Mouse (Mus musculus): ENCODE results near the gene Ggt6. TPM values are rescaled to one million over a fixed set of nuclear protein-coding genes. Genes with fewer than 3 reads are reported as not detected.

Ggt6 gene
- polyA plus RNA-seq, 1 experiment = 7.0 TPM

DNA sequence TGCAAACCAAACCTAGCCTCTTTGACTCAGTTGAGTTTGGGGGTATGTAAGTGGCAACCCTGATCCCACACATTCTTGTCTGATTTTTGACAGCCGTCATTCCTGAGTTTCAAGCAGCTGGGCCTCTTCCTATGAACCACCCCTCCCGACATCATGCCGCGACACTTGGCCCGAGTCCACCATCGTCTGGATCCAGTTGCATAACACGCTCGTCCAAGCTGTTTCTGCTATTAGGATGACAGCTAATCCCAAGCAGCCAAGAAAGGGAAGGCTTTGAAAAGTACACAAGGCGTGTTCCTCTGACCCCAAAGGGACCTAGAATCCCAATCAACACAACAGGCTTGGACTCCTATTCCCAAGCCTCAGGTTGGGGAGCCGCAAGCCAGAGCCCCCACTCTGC, 38.3 kb upstream of the Ggt6 start:
- peaks cover 4% of the 10 kb centered on the region; the same call in 1 of the 2 replicates for H3K4me1 ChIP-seq (ENCODE audit: control insufficient read depth, insufficient read depth, low read length)
- WGBS = 36% methylated on average over 10 of the region's 10 CpGs
- DNase-seq = peak; percentile 66
- TF ChIP-seq CTCF (IDR thresholded peaks at IDR 0.05; ENCODE audit: insufficient read depth, low read length) (no peak), POLR2A (IDR thresholded peaks at IDR 0.05; ENCODE audit: borderline replicate concordance, extremely low read depth, low read depth, low read length) (no peak)
- no peak overlapping the region for H3K4me3 ChIP-seq (replicated peaks; ENCODE audit: extremely low read depth, low read depth, low read length)

GRCm38 (mm10) chr11:72397811-72398525, 37.4 kb upstream of the Ggt6 start:
- H3K4me1 ChIP-seq (ENCODE audit: control insufficient read depth, insufficient read depth, low read length) = peaks cover 4% of the 10 kb centered on the region; the same call in 1 of the 2 replicates
- no peak for DNase-seq
- no peak overlapping the region for H3K4me3 ChIP-seq (replicated peaks; ENCODE audit: extremely low read depth, low read depth, low read length)
- WGBS = 74% methylated on average over 8 of the region's 8 CpGs
- TF ChIP-seq CTCF (IDR thresholded peaks at IDR 0.05; ENCODE audit: insufficient read depth, low read length) (no peak), POLR2A (IDR thresholded peaks at IDR 0.05; ENCODE audit: borderline replicate concordance, extremely low read depth, low read depth, low read length) (no peak)

DNA sequence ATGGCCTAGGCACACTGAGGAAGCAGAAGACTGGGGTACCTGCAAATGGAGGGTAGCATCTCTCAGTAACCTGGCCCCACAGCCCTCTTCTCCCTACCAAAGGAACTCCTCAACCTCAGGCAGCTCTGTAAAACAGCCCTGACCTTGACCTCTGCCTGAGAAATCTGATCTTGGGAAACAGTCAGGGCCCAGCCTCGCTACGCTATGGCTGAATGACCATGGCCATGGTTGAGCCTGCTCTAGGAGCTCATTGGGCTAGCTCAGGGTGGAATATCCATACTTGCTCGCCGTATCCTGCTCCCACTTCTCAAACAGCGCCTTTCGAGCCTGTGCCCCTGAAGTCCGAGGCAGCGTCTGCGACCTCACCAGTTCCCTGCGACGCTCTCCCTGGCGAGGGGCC, 34.3 kb upstream of the Ggt6 start:
- 83% methylated on average over 12 of the region's 12 CpGs for WGBS
- Histone ChIP-seq H3K4me3 (replicated peaks; ENCODE audit: extremely low read depth, low read depth, low read length) (no peak overlapping the region), H3K4me1 (ENCODE audit: control insufficient read depth, insufficient read depth, low read length) (peaks cover 4% of the 10 kb centered on the region; the same call in 1 of the 2 replicates)
- TF ChIP-seq CTCF (IDR thresholded peaks at IDR 0.05; ENCODE audit: insufficient read depth, low read length) = no peak
- TF ChIP-seq POLR2A (IDR thresholded peaks at IDR 0.05; ENCODE audit: borderline replicate concordance, extremely low read depth, low read depth, low read length) = no peak
- no peak for DNase-seq

GRCm38 (mm10) chr11:72402017-72402416, 33.3 kb upstream of the Ggt6 start:
- Histone ChIP-seq H3K4me1 (ENCODE audit: control insufficient read depth, insufficient read depth, low read length) (peaks cover 4% of the 10 kb centered on the region; the same call in 1 of the 2 replicates), H3K4me3 (replicated peaks; ENCODE audit: extremely low read depth, low read depth, low read length) (no peak overlapping the region)
- 55% methylated on average over 5 of the region's 5 CpGs for WGBS
- no peak for DNase-seq
- no peak for TF ChIP-seq CTCF (IDR thresholded peaks at IDR 0.05; ENCODE audit: insufficient read depth, low read length)
- TF ChIP-seq POLR2A (IDR thresholded peaks at IDR 0.05; ENCODE audit: borderline replicate concordance, extremely low read depth, low read depth, low read length) = no peak

GRCm38 (mm10) chr11:72402969-72403368, 32.4 kb upstream of the Ggt6 start:
- no peaks in the 10 kb centered on the region; the same call in 1 of the 2 replicates for H3K4me1 ChIP-seq (ENCODE audit: control insufficient read depth, insufficient read depth, low read length)
- DNase-seq = no peak
- WGBS = 77% methylated on average over 12 of the region's 12 CpGs
- H3K4me3 ChIP-seq (replicated peaks; ENCODE audit: extremely low read depth, low read depth, low read length) = no peak overlapping the region
- TF ChIP-seq CTCF (IDR thresholded peaks at IDR 0.05; ENCODE audit: insufficient read depth, low read length) = no peak
- no peak for TF ChIP-seq POLR2A (IDR thresholded peaks at IDR 0.05; ENCODE audit: borderline replicate concordance, extremely low read depth, low read depth, low read length)

DNA sequence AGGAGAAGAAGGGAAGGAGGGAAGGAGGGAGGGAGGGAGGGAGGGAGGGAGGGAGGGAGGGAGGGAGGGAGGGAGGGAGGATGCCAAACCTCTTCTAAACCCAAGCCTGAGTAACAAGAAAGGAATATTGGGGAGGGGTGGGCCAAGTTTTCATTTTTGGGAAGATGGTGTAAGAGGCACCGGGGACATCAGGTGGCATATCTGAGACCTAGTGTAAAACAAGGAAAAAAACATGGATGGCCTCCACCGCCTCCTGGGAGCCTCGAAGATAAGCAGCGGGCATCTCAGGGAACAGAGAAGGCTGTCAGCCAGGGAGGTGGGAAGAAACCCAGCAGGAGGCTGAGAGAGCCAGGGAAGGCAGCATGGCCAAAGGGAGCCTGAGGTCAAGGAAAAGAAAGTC, 29.8 kb upstream of the Ggt6 start:
- TF ChIP-seq POLR2A (IDR thresholded peaks at IDR 0.05; ENCODE audit: borderline replicate concordance, extremely low read depth, low read depth, low read length) (no peak), CTCF (IDR thresholded peaks at IDR 0.05; ENCODE audit: insufficient read depth, low read length) (no peak)
- Histone ChIP-seq H3K4me1 (ENCODE audit: control insufficient read depth, insufficient read depth, low read length) (no peaks in the 10 kb centered on the region; the same call in 1 of the 2 replicates), H3K4me3 (replicated peaks; ENCODE audit: extremely low read depth, low read depth, low read length) (no peak overlapping the region)
- no peak for DNase-seq
- WGBS = 43% methylated on average over 4 of the region's 4 CpGs

GRCm38 (mm10) chr11:72406079-72406675, 29.1 kb upstream of the Ggt6 start:
- DNase-seq = no peak
- no peak overlapping the region for H3K4me3 ChIP-seq (replicated peaks; ENCODE audit: extremely low read depth, low read depth, low read length)
- 51% methylated on average over 8 of the region's 8 CpGs for WGBS
- TF ChIP-seq CTCF (IDR thresholded peaks at IDR 0.05; ENCODE audit: insufficient read depth, low read length) (no peak), POLR2A (IDR thresholded peaks at IDR 0.05; ENCODE audit: borderline replicate concordance, extremely low read depth, low read depth, low read length) (no peak)
- no peaks in the 10 kb centered on the region; the same call in 1 of the 2 replicates for H3K4me1 ChIP-seq (ENCODE audit: control insufficient read depth, insufficient read depth, low read length)

- no peak for TF ChIP-seq CTCF (IDR thresholded peaks at IDR 0.05; ENCODE audit: insufficient read depth, low read length)
- no peak for TF ChIP-seq POLR2A (IDR thresholded peaks at IDR 0.05; ENCODE audit: borderline replicate concordance, extremely low read depth, low read depth, low read length)
- H3K4me3 ChIP-seq (replicated peaks; ENCODE audit: extremely low read depth, low read depth, low read length) = no peak overlapping the region
- H3K4me1 ChIP-seq (ENCODE audit: control insufficient read depth, insufficient read depth, low read length) = peaks cover 1% of the 10 kb centered on the region; the same call in 1 of the 2 replicates
- DNase-seq = no peak
- 27% methylated on average over 3 of the region's 3 CpGs for WGBS
Observed at GRCm38 (mm10) chr11:72407081-72407480, 28.2 kb upstream of the Ggt6 start.

- TF ChIP-seq CTCF (IDR thresholded peaks at IDR 0.05; ENCODE audit: insufficient read depth, low read length) (no peak), POLR2A (IDR thresholded peaks at IDR 0.05; ENCODE audit: borderline replicate concordance, extremely low read depth, low read depth, low read length) (no peak)
- Histone ChIP-seq H3K4me1 (ENCODE audit: control insufficient read depth, insufficient read depth, low read length) (peaks cover 2% of the 10 kb centered on the region; the same call in 1 of the 2 replicates), H3K4me3 (replicated peaks; ENCODE audit: extremely low read depth, low read depth, low read length) (no peak overlapping the region)
- 26% methylated on average over 7 of the region's 7 CpGs for WGBS
- no peak for DNase-seq
Observed at GRCm38 (mm10) chr11:72407574-72407973, 27.8 kb upstream of the Ggt6 start.
